ENCODE assay signal across 8 mouse cellular contexts in the genomic region with DNA sequence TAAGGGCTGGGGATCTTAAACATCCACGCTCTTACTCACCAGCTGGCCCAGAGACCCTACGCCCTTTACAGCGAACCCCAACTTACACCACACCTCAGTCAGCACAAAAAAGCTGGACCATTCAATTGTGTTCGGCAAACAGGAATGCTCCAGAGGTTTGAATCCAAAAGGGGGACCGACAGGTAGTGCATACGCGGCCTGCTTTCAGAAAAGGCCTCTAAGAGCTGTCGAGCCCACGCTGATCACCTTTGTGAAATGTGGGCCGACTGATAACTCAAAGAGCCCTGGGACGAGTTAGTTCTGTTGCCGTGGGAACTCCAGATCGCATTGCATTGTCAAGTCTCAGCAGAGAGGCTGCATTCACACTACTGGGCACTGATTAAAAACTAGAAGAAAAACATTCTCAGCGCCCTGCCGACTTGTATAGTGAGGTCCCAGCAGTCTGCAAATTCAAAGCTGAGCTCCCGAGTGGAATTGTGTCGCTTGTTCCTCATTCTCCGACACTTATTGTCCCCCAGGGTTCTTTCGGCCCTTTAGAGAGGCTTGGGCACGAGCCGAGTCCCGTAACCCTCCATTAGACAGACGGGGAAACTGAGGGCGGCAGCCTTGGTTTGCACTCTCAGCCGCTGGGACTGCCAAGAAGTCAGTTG. TPM values are rescaled to one million over a fixed set of nuclear protein-coding genes. Genes with fewer than 3 reads are reported as not detected.
DNase-seq lines count a peak whose midpoint lies in the region; ATAC-seq and TF ChIP-seq lines count a peak whose summit lies in the region.

No protein-coding gene starts in this region.

- peak; percentile 17 for ATAC-seq in frontal cortex, adult (ENCODE audit: low TSS enrichment)
- peak; percentile 31 for ATAC-seq in forebrain, embryonic 11.5 days (replicated peaks; ENCODE audit: low FRiP score)
- ATAC-seq in liver, embryonic 14.5 days (ENCODE audit: insufficient read depth) = peak; percentile 20

- H3K27ac ChIP-seq in forebrain, embryonic 11.5 days (ENCODE audit: low read depth, low read length) = peak overlapping the region; percentile 95
- peak overlapping the region; percentile 81 for H3K27ac ChIP-seq in liver, embryonic 14.5 days

- H3K4me2 ChIP-seq in forebrain, embryonic 11.5 days (ENCODE audit: low read depth, low read length, severe bottlenecking) = peak overlapping the region; percentile 71
- H3K4me2 ChIP-seq in liver, embryonic 14.5 days (ENCODE audit: low read depth) = peak overlapping the region; percentile 96

- no peaks in the 10 kb centered on the region for H3K9me3 ChIP-seq in forebrain, embryonic 11.5 days (ENCODE audit: control insufficient read depth, low read length)
- H3K9me3 ChIP-seq in liver, embryonic 14.5 days (ENCODE audit: control insufficient read depth, low read length) = no peaks in the 10 kb centered on the region

- H3K79me3 ChIP-seq in C2C12 (ENCODE audit: low read depth) = peaks cover 7% of the 10 kb centered on the region

- peak overlapping the region; percentile 55 for H3K4me3 ChIP-seq in C2C12 (ENCODE audit: insufficient read depth, poor library complexity, severe bottlenecking)
- H3K4me3 ChIP-seq in forebrain, embryonic 11.5 days (ENCODE audit: low read depth, low read length) = peak overlapping the region; percentile 83
- peak overlapping the region; percentile 90 to 94 for H3K4me3 ChIP-seq in liver, embryonic 14.5 days (ENCODE audit: insufficient read depth in 1 of 2, low read depth in 2 of 2, low read length in 2 of 2)

- DNase-seq in frontal cortex, postnatal 36 days (ENCODE audit: low spot score in 2 of 2) = no peak
- DNase-seq in forebrain, embryonic 11.5 days (ENCODE audit: low spot score) = no peak
- peak; percentile 44 to 52 (median 49) for DNase-seq in liver, embryonic 14.5 days (ENCODE audit: low read depth in 3 of 3, low spot score in 3 of 3)
- DNase-seq in urinary bladder, adult 2 months (ENCODE audit: low spot score) = no peak
- DNase-seq in cerebellum, adult 11-12 months = no peak
- no peak for DNase-seq in cerebellum, adult 18-20 months

- peaks cover 12% of the 10 kb centered on the region for H3K79me2 ChIP-seq in C2C12 (ENCODE audit: control insufficient read depth, insufficient read depth)

- no peak for TF ChIP-seq CTCF in C2C12 (IDR thresholded peaks at IDR 0.05; ENCODE audit: control insufficient read depth, insufficient read depth, insufficient read length)
- no peak for TF ChIP-seq CTCF in liver, embryonic 14.5 days (IDR thresholded peaks at IDR 0.05; ENCODE audit: low read depth)

- H3K4me1 ChIP-seq in forebrain, embryonic 11.5 days (replicated peaks; ENCODE audit: control insufficient read depth, insufficient read depth, low read length) = peaks cover 24% of the 10 kb centered on the region
- H3K4me1 ChIP-seq in liver, embryonic 14.5 days (replicated peaks; ENCODE audit: control insufficient read depth in 2 of 2, insufficient read depth in 2 of 2, low read length in 1 of 2) = peaks cover 6 to 16% of the 10 kb centered on the region in 2 experiments; a peak in 3 of 4 replicates

- no peaks in the 10 kb centered on the region for H3K27me3 ChIP-seq in C2C12 (ENCODE audit: control insufficient read depth, insufficient read depth, insufficient read length)
- H3K27me3 ChIP-seq in forebrain, embryonic 11.5 days (ENCODE audit: control insufficient read depth, insufficient read depth, low read length) = no peaks in the 10 kb centered on the region; the same call in 1 of the 2 replicates
- H3K27me3 ChIP-seq in liver, embryonic 14.5 days (ENCODE audit: control insufficient read depth, insufficient read depth, low read length) = no peaks in the 10 kb centered on the region

- H3K36me3 ChIP-seq in C2C12 (ENCODE audit: control insufficient read depth, insufficient read depth) = peaks cover 34% of the 10 kb centered on the region
- H3K36me3 ChIP-seq in forebrain, embryonic 11.5 days (ENCODE audit: control insufficient read depth, insufficient read depth, low read length) = peaks cover 9% of the 10 kb centered on the region; the same call in 1 of the 2 replicates
- peaks cover 32% of the 10 kb centered on the region for H3K36me3 ChIP-seq in liver, embryonic 14.5 days (replicated peaks; ENCODE audit: control insufficient read depth, insufficient read depth, low read depth)

- peak overlapping the region; percentile 86 for H3K9ac ChIP-seq in forebrain, embryonic 11.5 days (ENCODE audit: low read length)
- peak overlapping the region; percentile 90 for H3K9ac ChIP-seq in liver, embryonic 14.5 days (replicated peaks)

- peak overlapping the region; percentile 51 for H3ac ChIP-seq in C2C12 (ENCODE audit: control insufficient read depth, insufficient read length, low read depth)

- WGBS in forebrain, embryonic 11.5 days = 20% methylated on average over 25 of the region's 25 CpGs
- 19% methylated on average over 25 of the region's 25 CpGs for WGBS in liver, embryonic 14.5 days (ENCODE audit: insufficient replicate concordance)

- TF ChIP-seq EP300 in liver, embryonic 14.5 days (IDR thresholded peaks at IDR 0.05; ENCODE audit: low read depth) = no peak

TF ChIP-seq in C2C12, 6 proteins besides CTCF, POLR2A, EP300 and RAD21:
- TF ChIP-seq CEBPB (IDR thresholded peaks at IDR 0.05; ENCODE audit: low read depth) = no peak
- TF ChIP-seq MYOD1 (IDR thresholded peaks at IDR 0.05; ENCODE audit: control insufficient read depth, insufficient read length, low read depth) = no peak
- no peak for TF ChIP-seq USF1 (IDR thresholded peaks at IDR 0.05; ENCODE audit: low read depth)
- TF ChIP-seq MYOG (IDR thresholded peaks at IDR 0.05; ENCODE audit: control insufficient read depth, extremely low read depth, insufficient read length) = no peak
- TF ChIP-seq FOSL1 (IDR thresholded peaks at IDR 0.05; ENCODE audit: insufficient read depth, low read length, poor library complexity, severe bottlenecking) = no peak
- no peak for TF ChIP-seq MAX (IDR thresholded peaks at IDR 0.05)

RNA-seq across cellular contexts. Expression of gene Armh1, which starts 36.5 kb away (rescaled TPM):
- polyA plus RNA-seq in C2C12 (2012; fragmentation: generic; extraction: Trizol) = not detected
- 0.49 TPM in 1 of 2 replicates, not detected in the other for polyA plus RNA-seq in forebrain, embryonic 11.5 days (2014; fragmentation: Nextera tagmentation; extraction: Ambion mirVana)
- polyA plus RNA-seq in liver, embryonic 14.5 days (2012; rRNA removed) = 0.08 TPM in 1 of 2 replicates, not detected in the other
- not detected in 2 replicates for polyA plus RNA-seq in liver, embryonic 14.5 days (2014; fragmentation: Nextera tagmentation; extraction: Ambion mirVana)
- polyA plus RNA-seq in urinary bladder, adult 2 months (2012; rRNA removed) = 0.19 and 0.24 TPM in 2 replicates

RNA-seq across cellular contexts. Expression of gene Tmem53, which starts 36.7 kb away (rescaled TPM):
- 3.2 TPM for polyA plus RNA-seq in C2C12 (2012; fragmentation: generic; extraction: Trizol)
- 6.4 and 9.0 TPM in 2 replicates for polyA plus RNA-seq in forebrain, embryonic 11.5 days (2014; fragmentation: Nextera tagmentation; extraction: Ambion mirVana)
- 2.4 and 3.1 TPM in 2 replicates for polyA plus RNA-seq in liver, embryonic 14.5 days (2012; rRNA removed)
- 6.7 and 7.6 TPM in 2 replicates for polyA plus RNA-seq in liver, embryonic 14.5 days (2014; fragmentation: Nextera tagmentation; extraction: Ambion mirVana)
- polyA plus RNA-seq in urinary bladder, adult 2 months (2012; rRNA removed) = 12.4 and 14.0 TPM in 2 replicates

Comparison
In these comparisons a context has a peak if more than half of its experiments do, and no peak if none do; other contexts are left out.
1. DNase-seq: peak in liver, embryonic 14.5 days (3 of 3); none in frontal cortex, postnatal 36 days (0 of 2), forebrain, embryonic 11.5 days (single experiment), urinary bladder, adult 2 months (single experiment), cerebellum, adult 11-12 months (single experiment) and cerebellum, adult 18-20 months (0 of 2).
2. Peak in every context shown above with its lines, with median percentiles within 50 percentile points of each other: ATAC-seq and H3K4me3 ChIP-seq.